Mouse (Mus musculus) right cerebral cortex, adult 18-20 months (tissue): ENCODE data around the gene Nat10.

ENCODE experiments used
- DNase-seq: peaks from one replicate; pipeline ENCODE4 v3.0.0; 2022; ENCODE audit warnings: mixed read lengths

Nat10 gene

DNA sequence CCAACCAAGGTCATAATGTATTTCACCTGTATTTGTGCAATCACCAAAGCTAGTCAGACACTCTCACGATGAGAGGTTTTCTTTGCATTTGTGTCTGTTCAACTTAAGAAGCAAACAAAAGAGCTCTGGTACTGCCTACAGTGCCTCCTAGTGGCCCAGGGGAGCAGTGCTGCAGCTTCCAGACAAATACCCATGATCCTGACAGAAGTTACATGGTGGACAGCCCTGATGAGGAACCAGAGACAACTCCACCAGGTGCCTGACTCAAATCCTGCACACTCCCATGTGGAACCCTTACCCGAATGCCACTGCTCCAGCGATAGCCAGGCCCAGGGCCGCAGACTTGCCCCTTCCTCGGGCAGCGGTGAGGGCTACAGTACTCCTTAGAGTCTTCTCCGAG is 17.1 kb downstream of the Nat10 start:
- peak; percentile 37 for DNase-seq

DNA sequence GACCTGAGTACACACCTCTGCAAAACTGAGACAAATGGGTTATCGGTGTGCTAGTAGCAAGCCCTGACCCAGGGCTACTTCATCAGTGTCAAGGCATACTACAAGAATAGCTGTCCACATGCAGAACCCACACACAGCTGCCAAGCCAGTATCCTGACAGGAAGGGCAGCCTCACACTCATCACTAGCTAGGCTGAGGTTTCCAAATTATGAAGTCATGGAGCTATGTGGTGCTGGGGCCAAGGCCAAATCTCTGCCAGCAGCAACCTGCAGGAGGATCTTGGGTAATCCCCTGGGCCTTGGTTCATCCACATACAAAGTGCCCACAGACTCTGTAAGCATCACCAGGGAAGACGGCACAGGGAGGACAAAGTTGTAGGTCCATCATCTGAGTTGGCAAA is 17.5 kb downstream of the Nat10 start:
- no peak for DNase-seq

DNA sequence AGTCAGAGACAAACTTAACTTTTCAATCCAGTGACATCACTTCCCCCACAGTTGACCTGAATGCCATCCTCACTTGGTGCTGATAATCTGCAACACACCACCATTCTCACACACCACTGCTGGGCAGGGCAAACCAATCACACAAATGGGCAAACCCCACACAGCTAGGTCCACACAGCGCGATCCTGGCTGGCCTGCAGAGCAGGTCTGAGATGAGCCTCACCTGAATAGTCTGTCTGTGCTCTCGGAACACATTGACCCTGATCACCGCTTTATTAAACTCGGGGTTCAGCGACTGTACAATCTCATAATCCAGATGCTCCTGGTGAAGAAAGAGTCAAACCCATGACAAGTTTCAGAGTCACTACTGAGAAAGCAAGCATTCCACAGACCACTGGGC is 18.2 kb downstream of the Nat10 start:
- DNase-seq: no peak

DNA sequence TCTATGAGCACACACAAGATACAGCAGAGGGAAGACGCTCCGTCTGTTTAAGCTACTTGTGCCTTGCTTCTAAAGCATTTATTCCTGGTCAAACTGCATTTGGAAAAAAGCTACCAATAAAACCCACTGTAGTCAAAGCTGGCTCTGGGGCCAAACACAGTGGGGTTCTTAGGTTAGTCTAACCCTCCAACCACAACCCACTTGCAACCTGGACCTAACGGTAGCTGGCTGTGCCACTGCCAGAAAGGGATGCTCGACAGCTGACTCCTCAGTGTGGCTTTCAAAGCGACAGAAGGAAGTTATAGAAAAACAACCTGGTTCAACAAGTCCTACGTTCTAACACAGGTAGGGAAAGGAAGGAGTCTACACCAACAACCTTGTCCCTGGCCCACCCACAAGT is 29.6 kb downstream of the Nat10 start:
- no peak for DNase-seq

DNA sequence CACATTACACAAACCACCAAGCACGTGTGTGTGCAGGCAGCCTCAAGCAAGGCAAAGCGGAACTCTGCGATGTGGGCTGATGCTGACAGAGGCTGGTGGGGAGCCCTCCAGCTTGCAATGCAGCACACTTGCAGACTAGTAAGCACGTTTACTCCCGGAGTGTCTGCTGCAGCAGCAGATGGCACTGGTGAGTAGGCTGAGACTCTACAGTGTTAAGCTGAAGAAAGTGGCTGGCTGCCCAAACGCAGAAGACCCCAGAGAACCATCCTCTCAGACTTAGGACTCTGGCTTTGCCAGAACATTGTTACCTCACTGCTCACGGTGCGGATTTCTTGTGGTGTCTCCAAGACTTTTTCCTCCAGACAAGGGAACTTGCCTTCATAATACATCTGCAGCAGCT is 30.1 kb downstream of the Nat10 start:
- peak; percentile 87 for DNase-seq

GRCm38 (mm10) chr2:103728027-103728540 is 33.0 kb downstream of the Nat10 start:
- DNase-seq: no peak

GRCm38 (mm10) chr2:103724521-103724920 is 36.5 kb downstream of the Nat10 start:
- no peak for DNase-seq

DNA sequence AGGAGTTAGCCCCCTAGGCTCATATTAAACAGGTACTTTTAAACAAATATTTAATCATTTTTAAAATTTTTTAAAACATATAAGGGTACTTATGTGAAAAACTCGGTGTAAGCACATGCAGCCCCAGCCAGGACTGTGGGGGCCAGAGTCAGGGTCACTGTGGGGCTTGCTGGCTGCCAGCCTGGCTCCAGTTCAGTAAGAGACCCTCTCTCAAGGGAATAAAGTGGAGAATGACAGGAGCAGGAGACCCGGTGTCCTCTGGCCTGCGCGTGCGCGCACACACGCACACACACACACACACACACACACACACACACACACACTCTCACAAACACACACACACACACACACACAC is 41.8 kb downstream of the Nat10 start:
- no peak for DNase-seq

DNA sequence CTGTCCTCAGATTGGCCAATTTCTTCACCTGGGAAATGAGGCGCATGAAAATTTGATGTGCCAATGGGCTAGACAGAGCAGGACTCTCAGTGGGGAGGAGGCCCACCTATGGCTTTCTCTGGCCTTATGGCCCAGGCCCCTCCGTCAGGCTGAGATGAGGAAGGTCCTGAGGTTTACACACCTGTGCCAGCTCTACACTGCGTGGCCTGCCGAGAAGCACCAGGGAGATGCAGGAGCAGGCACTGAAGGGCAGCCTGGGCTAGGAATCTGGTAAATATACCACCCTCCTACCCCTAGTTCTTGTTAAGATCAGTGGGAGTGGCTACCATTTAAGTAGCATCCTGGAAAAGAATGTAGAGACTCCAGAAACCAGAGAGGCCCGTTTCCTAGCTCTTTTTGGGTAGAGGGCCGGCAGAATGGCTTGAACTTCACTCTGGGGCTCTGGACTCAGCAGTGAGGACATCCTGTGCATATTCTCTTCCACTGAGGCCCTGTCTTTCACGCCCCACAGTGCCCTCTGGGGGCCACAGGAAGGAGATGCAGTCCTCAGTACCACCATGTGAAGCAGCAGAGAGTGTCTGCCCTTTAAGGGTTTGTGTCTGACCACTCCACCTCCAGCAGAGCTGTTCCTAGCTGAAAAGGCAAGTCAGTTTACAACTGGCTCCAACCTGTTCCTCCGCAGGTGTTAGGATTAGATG is 42.3 kb downstream of the Nat10 start:
- peak; percentile 78 for DNase-seq

DNA sequence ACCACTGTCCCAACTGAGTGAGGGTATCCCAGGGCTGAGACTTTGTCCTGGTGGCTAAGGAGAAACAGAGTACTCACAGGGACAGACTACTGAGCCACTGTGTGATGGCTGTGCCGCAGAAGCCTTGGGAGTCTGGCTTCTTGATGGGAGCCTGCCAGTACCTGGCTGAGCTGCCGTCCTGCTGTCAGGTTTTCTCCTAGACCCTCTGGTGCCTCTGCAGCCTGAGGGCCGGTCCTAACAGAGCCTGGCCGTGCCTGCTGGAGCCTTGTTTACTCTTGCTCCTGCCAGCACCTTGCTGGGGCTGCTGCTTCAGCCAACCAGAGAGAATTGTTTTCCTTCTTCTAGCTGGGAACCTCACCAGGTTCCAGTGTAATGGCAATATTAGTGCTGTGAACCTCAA is 46.7 kb downstream of the Nat10 start:
- no peak for DNase-seq

DNA sequence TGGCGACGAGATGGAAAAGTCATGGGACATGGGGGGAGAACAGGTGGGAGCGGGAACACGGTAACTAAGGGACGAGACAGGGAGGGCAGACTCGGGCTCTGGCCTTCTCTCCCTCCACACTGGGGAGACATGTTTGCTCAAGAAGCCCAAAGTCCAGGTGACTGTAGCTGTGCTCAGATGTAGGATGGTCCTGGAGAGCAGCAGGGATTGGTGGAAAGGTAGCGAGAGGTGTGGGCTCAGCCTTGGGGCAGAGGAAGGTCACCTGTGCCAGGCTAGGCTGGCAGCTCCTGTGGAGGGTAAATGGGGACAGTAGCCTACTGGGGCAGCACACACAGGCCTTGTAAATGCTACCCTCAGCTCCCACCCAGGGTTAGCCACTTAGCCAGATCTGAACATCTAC is 47.2 kb downstream of the Nat10 start:
- DNase-seq: no peak

DNA sequence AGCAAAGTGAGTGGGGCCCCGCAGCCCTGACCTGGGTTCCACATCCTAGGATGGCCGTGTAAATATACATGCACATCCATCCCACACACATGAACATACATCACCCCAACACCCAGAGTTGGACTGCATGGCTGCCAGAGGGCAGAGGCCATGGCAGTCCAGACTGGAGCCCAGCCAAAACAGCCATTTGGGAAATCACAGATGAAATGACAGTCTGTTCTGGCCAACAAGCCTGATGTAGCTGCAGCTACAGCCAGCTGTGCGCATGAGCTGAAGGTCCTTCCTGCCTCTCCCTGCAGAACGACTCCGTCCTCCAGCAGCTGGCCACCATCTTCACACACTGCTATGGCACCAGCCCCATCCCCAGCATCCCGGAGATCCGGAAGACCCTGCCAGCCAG is 50.2 kb downstream of the Nat10 start:
- no peak for DNase-seq

DNA sequence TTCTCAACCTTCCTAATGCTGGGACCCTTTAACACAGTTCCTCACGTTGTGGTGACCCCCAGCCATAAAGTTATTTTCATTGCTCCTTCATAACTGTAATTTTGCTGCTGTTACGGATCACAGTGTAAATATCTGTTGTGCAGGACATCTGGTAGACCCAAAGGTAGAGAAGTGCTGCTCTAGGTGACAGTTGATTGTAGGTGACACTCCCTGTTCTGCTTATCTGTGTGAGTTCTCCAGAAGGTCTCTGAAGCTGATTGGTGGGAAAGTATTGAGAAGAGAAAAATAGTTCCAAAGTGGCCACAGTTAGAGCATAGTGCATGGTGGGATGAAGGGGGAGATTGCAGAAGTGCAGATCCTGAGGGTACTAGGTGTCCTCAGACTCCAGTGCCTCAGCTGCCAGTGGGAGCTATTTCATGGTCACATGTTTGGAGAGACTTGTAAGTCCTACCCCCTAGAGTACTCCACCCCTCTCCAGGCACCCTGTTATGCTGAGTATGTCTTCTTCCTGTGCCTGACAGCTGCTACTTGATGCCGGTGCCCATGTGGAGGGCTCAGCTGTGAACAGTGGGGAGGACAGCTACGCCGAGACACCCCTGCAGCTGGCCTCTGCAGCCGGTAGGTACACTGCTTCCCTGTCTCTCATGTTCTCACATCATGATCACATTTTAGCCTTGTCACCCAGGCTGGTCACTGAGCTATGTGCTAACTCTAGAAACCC is 53.9 kb downstream of the Nat10 start:
- no peak for DNase-seq

DNA sequence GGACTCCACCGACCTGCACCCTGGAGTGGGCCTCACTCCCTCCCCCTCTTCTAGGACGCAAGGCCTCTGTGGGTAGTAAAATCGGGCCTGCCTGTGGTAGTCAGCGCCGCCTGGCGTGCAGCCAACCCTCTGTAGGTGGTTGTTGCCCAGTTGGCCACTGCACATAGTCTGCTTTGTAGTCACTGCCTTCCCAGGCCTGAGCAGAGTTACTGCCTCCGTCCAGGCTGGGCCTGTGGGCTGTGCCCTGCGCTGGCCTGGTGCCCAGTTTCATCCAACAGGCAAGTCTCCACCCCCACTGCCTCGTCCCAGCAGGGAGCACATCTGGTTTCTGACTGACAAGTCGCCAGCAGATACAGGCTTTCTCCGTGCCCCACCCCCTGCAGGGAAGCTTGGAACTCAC is 54.8 kb downstream of the Nat10 start:
- DNase-seq: peak; percentile 65

DNA sequence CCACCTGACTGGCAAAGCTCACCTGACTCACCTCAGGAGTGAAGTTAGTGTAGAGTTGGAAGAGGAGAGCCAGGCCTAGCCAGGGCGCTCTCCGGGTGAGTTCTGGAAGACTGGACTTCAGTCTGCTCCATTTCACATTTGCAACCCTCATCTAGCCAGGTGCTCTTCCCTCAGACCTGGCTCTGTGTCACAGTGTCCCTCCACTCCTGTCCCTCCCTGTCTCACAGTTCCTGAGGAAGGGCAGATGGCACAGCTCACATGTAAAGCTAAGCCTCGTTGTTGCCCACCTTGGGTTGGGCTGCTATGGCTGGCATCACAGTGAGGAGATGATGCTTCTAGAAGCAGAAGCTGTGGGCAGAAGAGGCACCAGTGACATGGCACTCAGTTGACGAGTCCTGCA is 55.2 kb downstream of the Nat10 start:
- DNase-seq: no peak

- no peak for DNase-seq
These were observed 57.2 kb downstream of the Nat10 start for GRCm38 (mm10) chr2:103703865-103704264.

- no peak for DNase-seq
These were observed 57.7 kb downstream of the Nat10 start for GRCm38 (mm10) chr2:103703336-103703735.

- no peak for DNase-seq
These were observed 60.6 kb downstream of the Nat10 start for GRCm38 (mm10) chr2:103700514-103700913.

- DNase-seq: no peak
These were observed 64.9 kb downstream of the Nat10 start for GRCm38 (mm10) chr2:103696177-103696576.

GRCm38 (mm10) chr2:103694777-103695563 is 66.1 kb downstream of the Nat10 start:
- no peak for DNase-seq

GRCm38 (mm10) chr2:103692810-103693209 is 68.3 kb downstream of the Nat10 start:
- DNase-seq: no peak

DNA sequence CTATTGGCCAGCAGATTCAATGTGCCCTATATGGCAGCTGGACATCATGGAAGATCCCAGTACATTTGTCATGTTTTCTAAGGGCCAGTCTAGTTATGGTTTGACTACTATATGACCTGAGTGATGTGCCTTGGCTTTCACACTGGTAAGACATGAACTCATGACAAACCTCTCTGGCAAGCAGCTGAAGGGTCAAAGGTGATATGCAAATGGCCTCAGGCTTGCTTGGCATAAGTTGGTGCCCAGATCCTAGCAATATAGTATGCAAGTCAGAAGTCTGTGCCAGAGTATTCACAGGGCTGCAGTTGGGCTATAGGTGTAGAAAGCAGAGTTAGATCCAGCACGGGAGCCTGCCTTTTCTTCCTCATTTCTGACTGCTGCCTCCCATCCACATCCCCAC is 69.8 kb downstream of the Nat10 start:
- no peak for DNase-seq

DNA sequence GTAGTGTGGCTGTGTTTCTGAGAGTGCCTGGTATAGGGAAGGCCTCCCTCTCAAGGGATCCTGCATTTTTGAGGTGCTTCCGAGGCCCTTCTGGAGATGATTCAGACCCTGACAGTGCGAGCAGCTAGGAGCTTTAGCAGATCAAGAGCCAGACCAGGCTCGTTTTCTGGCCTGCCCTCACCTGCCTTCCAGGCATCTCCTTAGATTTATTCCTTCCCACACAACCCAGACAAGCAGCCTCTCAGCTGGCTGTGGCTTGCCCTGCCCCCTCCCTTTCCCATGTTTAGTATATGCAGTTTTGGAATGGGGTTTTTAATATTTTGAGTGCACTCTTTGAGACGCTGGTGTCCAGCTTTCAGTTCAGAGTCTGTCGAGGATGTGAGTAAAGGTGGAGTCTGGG is 70.2 kb downstream of the Nat10 start:
- DNase-seq: no peak

DNA sequence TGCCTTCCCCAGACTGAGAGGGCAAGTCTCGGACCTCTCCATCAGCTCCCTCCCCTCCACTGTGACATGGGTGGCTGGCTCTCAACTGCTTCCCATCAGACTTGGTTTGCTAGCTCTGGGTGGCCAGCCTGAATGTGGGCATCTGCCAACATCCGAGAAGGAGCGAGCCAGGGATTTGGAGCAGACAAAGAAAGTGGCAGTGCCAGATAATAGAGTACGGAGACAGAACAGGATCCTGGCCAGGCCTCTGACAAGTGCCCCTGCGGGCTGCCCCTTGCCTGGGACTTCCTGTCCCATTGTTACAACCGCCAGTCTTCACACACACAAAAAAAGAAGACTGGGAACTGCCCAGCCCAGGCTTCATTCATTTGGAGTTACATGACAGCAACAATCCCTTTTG is 70.6 kb downstream of the Nat10 start:
- DNase-seq: peak; percentile 52
